In the genomic region with DNA sequence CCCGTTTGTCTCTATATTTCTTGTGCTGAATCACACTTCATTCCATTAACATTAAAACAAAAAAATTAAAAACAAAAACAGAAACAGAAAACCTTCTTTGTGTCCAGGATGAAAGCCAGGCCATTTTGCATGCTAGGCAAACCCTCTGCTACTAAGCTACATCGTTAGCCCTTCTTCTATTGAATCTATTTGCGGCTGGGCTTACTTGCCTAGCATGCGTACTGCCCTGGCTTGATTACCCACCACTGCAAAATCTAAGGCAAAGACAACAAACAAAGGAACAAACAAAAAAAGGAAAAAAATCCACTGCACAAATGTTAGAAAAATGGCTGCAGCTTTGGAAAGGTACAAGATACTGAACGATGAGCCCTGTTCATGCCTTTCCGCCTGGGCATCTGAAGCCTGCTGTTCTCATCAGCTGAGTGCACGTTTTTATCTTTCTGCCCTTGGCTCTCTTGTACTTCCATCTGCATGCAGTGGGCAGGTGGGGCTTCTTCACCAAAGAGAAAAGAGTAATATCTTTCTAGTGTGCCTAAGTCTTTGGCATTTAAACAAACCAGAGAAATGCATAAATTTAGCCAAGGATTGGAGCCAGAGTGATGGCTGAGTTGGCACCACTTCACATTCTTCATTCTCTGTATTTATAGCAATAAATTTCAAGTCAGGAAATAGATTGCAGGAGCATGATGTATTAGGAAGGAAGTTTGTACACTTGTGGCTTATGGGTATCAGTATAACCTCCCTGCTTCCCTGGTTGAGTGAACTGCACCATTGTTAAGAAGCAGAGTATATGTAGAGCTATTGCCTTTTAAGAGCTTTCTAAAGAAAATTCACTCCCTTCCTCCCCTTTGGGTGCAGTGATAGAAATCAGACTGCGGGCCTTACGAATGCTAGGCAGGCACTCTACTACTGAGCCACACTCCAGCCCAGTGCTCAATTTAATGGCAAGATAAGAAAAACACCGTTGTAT, we compare ENCODE assay signal across 1 mouse cellular context.
TF ChIP-seq lines count a peak whose summit lies in the region.

No protein-coding gene starts in this region.

TF ChIP-seq in MEL, 35 proteins besides CTCF, POLR2A, EP300 and RAD21 (continued from another document):
- TF ChIP-seq MEF2A (IDR thresholded peaks at IDR 0.05; ENCODE audit: extremely low read depth, insufficient replicate concordance, low read depth, low read length, poor library complexity, severe bottlenecking) = no peak
- no peak for TF ChIP-seq MAFK (IDR thresholded peaks at IDR 0.05; ENCODE audit: borderline replicate concordance, low read depth, low read length)
- TF ChIP-seq NRF1 (IDR thresholded peaks at IDR 0.05; ENCODE audit: insufficient read depth, low read depth, low read length, poor library complexity, severe bottlenecking) = no peak
- peak; percentile 27; the same call in 1 of the 2 replicates for TF ChIP-seq TCF12 (IDR thresholded peaks at IDR 0.05; ENCODE audit: low read depth, low read length)
- TF ChIP-seq USF1 (IDR thresholded peaks at IDR 0.05; ENCODE audit: low read depth, low read length) = no peak
- no peak for TF ChIP-seq GABPA (IDR thresholded peaks at IDR 0.05; ENCODE audit: low read depth, low read length)
